Mouse (Mus musculus): ENCODE results near the gene Fgfbp3.
"Not testable (repeated sequence)": the region's sequence is repeated elsewhere in the genome, so short reads cannot be mapped to it uniquely, and the experiment has no call there.

The Fgfbp3 gene

DNA sequence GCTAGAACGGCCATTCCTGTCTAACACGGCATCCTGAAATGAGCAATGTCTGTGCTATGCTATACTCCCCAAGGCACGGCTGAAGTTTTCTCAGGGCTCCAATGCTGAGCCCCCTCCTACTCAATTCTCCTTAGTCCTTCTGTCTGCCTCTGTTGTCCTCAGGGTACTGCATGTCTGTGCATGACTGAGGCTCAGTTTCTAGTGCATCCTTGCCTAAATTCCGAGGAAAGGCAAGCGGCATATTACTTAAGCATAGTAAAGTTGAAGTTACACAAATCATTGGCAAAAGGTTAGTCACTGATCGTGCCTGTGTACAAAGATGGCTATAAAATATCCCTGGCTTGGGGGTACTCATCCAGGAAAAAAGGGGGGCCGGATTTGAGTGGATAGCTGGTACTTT is 6.4 kb downstream of the Fgfbp3 start:
- no peak for ATAC-seq (ENCODE audit: insufficient number of reproducible peaks, low FRiP score, low TSS enrichment)

DNA sequence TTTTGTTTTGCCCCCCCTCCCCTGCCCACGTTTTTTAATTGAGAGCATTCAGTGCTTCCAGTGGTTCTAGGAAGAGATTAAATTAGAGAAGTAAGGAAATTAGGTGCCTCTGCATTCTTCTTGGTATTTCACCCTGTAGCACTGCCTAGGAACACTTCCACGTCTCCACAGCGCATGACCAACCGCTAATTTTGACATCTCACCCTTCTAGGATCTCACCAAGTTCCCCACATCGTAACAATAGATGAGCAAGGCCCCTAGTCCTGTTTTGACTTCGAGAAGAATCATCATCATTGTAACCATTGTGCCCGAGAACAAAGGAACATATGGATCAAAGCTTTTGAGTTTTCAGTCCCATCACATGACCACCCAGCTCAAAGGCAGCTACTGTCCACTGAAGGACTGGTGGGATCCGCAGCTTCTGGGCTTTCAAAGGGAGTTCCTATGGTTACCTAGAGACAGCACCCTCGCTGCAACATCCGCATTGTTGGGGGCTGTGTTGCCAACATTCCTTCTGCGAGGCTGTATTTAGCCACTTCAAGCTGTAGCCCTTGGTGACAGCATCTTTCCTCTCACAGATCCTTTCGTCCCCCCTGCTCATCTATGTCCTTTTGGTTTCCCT is 8.9 kb downstream of the Fgfbp3 start:
- ATAC-seq (ENCODE audit: insufficient number of reproducible peaks, low FRiP score, low TSS enrichment) = no peak

DNA sequence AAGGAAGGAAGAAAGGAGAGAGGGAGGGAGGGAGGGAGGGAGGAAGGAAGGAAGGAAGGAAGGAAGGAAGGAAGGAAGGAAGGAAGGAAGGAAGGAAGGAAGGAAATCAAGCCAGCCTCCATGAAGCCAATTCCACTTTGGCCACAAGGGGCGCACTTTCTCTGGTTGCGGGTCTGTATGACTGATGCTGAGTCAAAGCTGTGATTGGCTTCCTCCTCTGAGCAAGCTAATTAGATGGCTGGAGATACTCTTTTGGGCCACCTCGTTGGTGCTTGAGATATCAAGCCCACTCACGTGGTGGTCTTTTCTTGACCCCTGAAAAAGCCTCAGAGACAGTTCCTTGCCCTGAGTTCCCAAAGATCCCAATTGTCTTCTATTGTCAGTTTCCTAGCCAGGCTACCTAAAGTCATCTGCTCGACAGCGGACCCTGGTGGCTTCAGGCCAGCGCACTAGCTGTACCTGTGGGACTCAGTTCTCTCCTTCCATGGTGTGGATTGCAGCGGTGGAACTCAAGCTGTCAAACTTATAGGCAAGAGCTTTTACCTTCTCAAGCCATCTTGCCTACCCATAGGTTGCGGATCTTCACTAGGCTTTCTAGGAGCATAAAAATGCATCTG is 9.6 kb downstream of the Fgfbp3 start:
- ATAC-seq (ENCODE audit: insufficient number of reproducible peaks, low FRiP score, low TSS enrichment) = peak; percentile 68

DNA sequence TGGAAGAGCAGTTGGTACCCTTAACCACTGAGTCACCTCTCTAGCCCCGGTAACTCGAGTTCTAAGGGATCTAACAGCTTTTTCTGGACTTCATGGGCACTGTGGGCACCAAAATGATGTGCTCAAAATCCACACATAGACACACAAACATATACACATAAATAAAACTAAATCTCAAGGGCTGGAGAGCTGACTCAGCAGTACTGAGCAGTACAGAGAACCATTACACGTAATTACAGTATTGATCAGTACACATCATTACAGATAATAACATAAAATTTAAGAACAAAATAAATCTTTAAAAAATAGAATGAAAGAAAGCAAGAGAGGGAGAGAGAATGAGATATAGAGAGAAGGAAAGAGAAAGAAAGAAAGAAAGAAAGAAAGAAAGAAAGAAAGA is 10.3 kb downstream of the Fgfbp3 start:
- ATAC-seq (ENCODE audit: insufficient number of reproducible peaks, low FRiP score, low TSS enrichment) = no peak

DNA sequence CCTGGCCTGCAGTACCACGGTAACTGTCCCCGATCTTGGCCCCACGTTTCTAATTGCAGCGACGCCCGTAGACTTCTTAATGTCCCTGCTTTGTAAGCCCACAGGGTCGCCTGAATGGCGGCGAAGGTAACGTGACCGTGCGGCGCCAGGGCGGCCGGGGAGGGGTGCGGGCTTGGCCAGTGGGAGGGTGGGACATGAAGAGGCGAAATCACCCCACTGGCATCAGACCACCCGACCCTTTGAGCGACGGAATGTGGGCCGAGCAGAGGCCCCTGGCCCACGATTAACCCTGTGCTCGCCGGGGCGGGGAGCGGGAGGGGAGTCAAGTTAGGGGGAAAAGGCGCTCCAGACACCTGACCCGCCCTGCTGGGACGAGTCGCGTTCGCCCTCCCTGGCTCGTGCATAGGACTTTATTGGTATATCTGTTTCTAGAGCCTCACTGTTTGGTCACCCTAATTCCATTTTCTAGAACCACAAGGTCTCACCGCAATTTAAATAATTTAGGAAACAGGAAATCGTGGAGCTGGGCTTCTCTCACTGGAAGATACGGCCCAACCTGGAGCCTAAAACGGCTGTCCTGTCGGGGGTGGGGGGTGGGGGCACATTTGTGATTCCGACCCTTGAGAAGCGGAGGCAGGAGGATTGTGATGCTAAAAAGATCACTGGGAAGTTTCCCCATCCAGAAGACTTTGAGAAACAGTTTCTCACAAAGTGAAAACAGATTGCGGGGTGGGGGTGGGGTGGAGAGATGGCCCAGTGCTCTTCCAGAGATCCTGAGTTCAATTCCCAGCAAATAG is 15.0 kb downstream of the Fgfbp3 start:
- ATAC-seq (ENCODE audit: insufficient number of reproducible peaks, low FRiP score, low TSS enrichment) = peak; percentile 49

DNA sequence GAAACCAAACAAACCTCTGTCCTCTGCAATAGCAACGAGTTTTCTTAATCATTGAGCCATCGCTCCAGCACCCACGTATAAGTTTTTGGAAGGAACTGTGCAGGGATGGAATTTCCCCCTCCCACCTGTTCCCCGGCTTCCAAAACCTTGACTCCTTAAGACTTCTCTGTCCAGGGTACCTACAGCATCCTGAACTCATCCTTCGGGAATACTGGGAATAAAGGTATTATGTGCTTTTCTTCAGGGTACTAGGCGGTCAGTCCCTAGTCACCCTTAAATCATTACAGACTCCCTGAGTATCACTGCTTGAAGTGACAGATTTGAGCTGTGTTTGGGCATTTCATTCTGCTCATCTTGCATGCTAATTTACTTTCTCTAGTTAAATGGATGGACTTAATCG is 16.0 kb downstream of the Fgfbp3 start:
- ATAC-seq (ENCODE audit: insufficient number of reproducible peaks, low FRiP score, low TSS enrichment) = no peak

DNA sequence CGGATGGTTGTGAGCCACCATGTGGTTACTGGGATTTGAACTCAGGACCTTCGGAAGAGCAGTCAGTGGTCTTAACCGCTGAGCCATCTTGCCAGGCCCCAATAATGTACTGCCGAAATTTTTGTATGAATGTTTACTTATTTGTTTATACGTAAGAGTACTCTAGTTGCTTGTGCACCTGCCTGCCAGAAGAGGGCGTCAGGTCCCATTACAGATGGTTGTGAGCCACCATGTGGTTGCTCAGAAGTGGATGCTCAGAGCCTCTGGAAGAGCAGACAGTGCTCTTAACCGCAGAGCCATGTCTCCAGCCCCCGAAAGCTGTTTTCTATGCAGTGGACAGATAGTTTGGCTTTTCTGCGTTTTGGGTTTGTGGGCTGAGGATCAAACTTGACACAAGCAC is 21.6 kb downstream of the Fgfbp3 start:
- ATAC-seq (ENCODE audit: insufficient number of reproducible peaks, low FRiP score, low TSS enrichment) = no peak

DNA sequence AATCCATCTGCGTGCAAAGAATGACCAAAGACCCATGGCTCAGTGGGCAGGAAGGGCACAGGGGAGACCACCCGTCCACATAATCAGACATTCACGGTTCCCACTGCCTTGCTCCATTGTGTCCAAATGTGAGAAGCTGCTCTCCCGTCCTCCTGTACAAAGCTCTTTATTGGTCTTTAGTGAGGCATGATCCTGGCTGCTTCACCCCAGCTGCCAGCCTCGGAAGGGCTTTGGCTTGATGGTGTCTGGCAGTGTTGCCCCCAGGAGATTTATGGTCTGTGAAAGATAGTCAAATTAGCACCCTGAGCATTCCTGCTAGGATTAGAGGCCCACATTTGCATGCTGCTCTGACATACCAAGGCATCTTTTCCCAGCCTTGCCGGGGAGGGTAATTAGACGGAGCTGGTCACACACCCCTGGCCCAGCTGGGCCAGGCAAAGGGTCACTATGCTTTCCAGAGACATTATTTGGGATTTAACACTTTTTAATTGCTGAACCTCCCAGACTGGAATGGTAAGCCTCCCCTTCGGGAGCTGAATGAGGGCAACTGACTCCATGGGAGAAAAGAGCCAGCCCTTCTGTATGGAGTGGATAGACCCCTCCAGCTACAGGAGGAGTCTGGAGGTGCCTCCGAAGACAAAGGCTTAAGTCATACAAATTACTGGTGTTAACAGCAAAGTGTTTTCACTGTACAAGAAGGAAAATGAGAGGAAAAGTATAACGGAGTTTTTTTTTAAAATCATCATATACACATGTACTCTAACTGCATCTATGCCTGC is 22.4 kb downstream of the Fgfbp3 start:
- no peak for ATAC-seq (ENCODE audit: insufficient number of reproducible peaks, low FRiP score, low TSS enrichment)

DNA sequence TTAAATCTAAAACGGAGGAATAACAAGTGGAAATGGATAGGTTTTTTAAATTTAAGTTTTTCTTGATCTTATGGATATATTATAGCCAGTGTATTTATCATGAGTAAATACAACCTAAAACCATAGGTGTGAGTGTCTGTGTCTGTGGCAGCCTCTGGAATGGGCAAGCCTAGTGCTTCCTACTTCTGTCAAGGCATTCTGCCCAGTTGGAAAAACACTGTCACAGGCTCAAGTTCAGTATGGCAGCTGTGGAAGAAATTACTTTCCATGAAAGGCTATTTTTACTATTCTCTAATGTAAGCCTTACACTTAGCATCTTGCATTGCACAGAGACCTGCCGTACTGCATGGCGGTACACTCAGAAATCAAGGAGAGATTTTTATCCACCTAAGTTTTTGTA is 27.7 kb downstream of the Fgfbp3 start:
- no peak for ATAC-seq (ENCODE audit: insufficient number of reproducible peaks, low FRiP score, low TSS enrichment)

DNA sequence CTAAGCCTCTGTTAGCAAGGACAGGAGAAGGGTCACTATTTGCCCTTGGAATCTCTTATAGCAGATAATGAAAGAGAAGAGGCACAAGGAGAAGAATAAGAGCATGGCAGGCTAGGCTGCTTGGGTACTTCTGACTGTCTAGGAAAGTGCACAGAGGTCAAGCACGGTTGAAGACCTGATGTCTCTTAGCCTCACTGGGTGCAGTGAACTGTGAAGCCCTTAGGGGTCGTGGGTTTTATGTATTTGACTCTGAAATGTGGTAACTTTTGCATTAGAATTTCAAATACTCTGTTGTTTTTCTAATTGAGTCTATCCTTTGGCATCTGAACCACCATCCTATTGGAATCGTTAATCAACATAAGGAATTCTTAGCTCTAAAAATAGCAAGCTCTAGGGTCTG is 31.7 kb downstream of the Fgfbp3 start:
- ATAC-seq (ENCODE audit: insufficient number of reproducible peaks, low FRiP score, low TSS enrichment) = no peak

DNA sequence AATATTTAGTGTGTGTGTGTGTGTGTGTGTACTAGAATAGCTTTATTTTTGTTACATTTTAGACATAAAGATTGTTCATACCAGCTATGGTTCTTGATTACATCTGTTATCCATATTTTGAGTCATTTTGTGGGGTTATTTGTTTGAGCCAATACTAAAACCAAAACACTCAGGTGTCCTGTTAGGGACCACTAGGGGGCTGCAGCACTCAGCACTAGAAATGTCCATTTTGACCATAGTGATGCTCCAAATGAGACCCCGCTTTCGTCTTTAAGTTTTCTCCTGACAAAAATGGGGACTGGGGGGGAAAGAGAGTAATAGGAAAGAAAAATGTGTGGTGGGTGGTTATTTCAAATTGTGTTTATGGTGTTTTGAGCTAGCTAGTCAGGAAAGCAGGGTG is 33.1 kb downstream of the Fgfbp3 start:
- ATAC-seq (ENCODE audit: insufficient number of reproducible peaks, low FRiP score, low TSS enrichment) = no peak

DNA sequence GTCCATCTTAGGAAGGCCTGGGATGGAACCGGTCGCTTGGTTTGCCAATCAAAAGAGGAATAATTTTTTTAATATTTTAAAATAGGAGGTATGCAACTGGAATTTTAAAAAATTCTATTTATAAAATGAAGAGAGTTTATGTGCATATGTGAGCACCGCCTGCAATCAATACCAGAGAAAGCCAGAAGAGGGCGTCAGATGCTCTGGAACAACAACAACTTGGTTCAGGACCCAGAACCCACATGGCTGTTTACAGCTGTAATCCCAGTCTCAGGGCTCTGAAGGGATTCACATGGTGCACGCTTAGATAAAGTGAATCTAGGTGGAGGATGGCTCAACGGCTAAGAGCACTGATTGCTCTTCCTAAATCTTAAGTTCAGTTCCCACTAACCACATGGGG is 36.3 kb downstream of the Fgfbp3 start:
- ATAC-seq (ENCODE audit: insufficient number of reproducible peaks, low FRiP score, low TSS enrichment) = no peak

DNA sequence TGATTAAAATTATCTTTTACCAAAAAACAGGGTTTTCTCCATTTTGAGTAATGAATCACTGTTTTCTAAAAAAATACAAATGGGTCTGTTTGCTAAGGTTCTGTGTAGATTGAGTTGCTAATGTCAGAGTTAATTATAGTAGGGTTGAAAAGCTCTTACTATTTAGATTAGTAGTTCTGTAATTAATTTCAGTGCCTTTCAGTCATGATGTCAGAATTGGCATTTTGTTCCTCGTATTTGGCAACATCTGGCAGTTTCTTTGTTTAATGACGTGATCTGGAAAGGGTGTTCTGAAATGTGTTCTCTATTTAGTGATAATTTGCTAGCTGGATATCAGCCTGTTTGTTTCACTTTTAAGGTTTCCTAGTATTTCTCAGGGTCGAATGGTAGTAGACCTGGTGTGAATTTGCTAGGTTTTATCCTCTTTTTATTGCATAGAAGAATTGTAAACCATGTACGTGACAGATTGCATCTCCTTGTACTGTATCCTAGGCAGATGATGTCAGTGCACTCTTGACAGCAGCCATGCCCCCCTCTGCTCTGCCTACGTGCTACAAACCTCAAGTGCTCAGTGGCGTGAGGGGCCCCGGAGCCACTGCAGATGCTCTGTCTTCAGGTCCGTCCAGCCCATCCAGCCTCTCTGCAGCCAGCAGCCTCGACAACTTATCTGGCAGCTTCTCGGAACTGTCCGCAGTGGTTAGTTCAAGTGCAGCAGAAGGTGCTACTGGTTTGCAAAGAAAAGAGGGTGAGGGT is 40.5 kb downstream of the Fgfbp3 start:
- ATAC-seq (ENCODE audit: insufficient number of reproducible peaks, low FRiP score, low TSS enrichment) = no peak

DNA sequence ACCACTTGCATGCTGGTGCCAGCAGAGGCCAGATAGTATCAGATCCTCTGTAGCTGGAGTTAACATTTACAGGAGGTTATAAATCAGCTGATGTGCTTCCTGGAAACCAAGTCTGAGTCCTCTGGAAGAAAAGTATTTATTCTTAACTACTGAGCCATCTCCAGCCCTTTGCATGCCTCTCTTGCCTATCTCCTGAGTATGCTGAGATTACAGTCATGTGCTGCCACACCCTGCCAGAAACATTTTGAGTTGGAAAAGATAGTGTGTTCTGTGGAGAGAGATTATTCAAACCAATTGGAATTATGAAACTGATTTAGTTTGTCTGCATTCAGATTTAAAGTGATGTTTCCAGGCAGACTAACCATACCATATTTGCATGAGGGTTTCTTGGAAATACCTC is 42.1 kb downstream of the Fgfbp3 start:
- ATAC-seq (ENCODE audit: insufficient number of reproducible peaks, low FRiP score, low TSS enrichment) = no peak

DNA sequence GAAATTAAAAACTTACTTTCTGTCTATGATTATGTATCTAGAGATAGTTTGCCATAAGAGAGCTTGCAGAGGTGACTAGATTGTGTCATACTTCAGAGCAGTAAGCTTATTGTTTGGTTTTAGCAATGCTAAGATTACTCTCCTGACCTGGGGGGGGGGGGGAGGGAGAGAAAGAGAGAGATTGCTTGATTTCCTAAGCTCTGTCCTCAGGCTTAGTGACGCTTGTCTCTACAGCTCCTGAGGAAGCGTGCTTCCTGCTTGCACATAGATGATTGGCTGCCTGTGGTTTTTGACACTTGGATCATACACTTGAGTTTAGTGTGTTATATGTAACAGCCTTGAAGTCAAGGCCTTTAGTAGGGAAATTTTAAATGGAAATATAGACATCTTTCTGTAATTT is 44.8 kb downstream of the Fgfbp3 start:
- ATAC-seq (ENCODE audit: insufficient number of reproducible peaks, low FRiP score, low TSS enrichment) = no peak

DNA sequence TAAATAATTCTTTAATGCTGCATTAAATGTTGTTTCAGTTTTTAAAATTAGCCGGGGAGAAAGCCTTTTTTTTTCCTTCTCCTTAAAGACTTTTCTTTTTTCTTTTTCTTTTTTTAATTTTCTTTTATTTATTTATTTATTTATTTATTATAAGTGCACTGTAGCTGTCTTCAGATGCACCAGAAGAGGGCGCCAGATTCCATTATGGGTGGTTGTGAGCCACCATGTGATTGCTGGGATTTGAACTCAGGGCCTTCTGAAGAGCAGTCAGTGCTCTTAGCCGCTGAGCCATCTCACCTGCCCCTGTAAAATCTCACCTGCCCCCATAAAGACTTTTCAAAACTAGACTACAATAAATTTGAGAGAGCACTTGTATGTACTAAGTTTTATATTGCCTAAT is 50.7 kb downstream of the Fgfbp3 start:
- ATAC-seq (ENCODE audit: insufficient number of reproducible peaks, low FRiP score, low TSS enrichment) = not testable (repeated sequence)
